Mouse (Mus musculus): ENCODE data around the gene Spata32. TPM values are rescaled to one million over a fixed set of nuclear protein-coding genes. Genes with fewer than 3 reads are reported as not detected.

Spata32 gene
- total and polyA plus RNA-seq, 3 experiments: not detected

- Histone ChIP-seq H3K79me2 (replicated peaks; ENCODE audit: control insufficient read depth, extremely low read depth, insufficient read depth, poor library complexity, severe bottlenecking) (peaks cover 46% of the 10 kb centered on the region), H3K4me2 (ENCODE audit: insufficient read depth, low read depth, poor library complexity, severe bottlenecking) (peak overlapping the region; percentile 93), H3K4me1 (ENCODE audit: control insufficient read depth in 1 of 2, insufficient read depth in 2 of 2) (peaks cover 22 to 80% of the 10 kb centered on the region in 2 experiments), H3K36me3 (replicated peaks in 1 of 2; ENCODE audit: control insufficient read depth in 1 of 2, insufficient read depth in 1 of 2, low read length in 1 of 2) (no peaks in the 10 kb centered on the region), H3K9ac (ENCODE audit: insufficient read depth, low read depth) (peak overlapping the region; percentile 58), H3K9me3 (replicated peaks; ENCODE audit: low read length) (no peaks in the 10 kb centered on the region), H3K27ac (ENCODE audit: insufficient read depth, low read depth) (peak overlapping the region; percentile 99), H3K4me3 (replicated peaks in 1 of 3; ENCODE audit: low read depth in 2 of 3, low read length in 2 of 3, poor library complexity in 1 of 3) (peak overlapping the region; percentile 69 to 79 (median 78)), H3K27me3 (replicated peaks) (no peaks in the 10 kb centered on the region)
- dilution Hi-C loops (cut with MboI; ENCODE audit: extremely low pct_ligation_motif_present, extremely low pct_unique_long_range_greater_than_20kb, low sequenced_read_pairs): no loop called here
- peak; percentile 20 for DNase-seq (ENCODE audit: extremely low read depth)
- TF ChIP-seq TBP (conservative IDR thresholded peaks at IDR 0.05; ENCODE audit: low read depth, low read length): no peak
- no peak; the same call in 1 of the 2 replicates for TF ChIP-seq EP300 (IDR thresholded peaks at IDR 0.05; ENCODE audit: low read length)
- TF ChIP-seq NRF1 (IDR thresholded peaks at IDR 0.05; ENCODE audit: low read depth, low read length): peak; percentile 4; the same call in 1 of the 2 replicates
- peak; percentile 6; the same call in 1 of the 2 replicates for TF ChIP-seq NELFE (IDR thresholded peaks at IDR 0.05; ENCODE audit: low read depth, low read length)
- TF ChIP-seq UBTF (IDR thresholded peaks at IDR 0.05; ENCODE audit: low read depth, low read length): peak; percentile 6; the same call in 1 of the 2 replicates
- TF ChIP-seq SIN3A (IDR thresholded peaks at IDR 0.05; ENCODE audit: low read length): no peak
- 0 out of 2 replicates have a peak, but pooled peaks have one; percentile 13 for TF ChIP-seq MYC (IDR thresholded peaks at IDR 0.05; ENCODE audit: low read depth, low read length)
- TF ChIP-seq POLR2AphosphoS2 (IDR thresholded peaks at IDR 0.05; ENCODE audit: low read depth, low read length): no peak
- TF ChIP-seq TCF12 (IDR thresholded peaks at IDR 0.05; ENCODE audit: low read depth, low read length): peak; percentile 12; the same call in 1 of the 2 replicates
- TF ChIP-seq MEF2A (IDR thresholded peaks at IDR 0.05; ENCODE audit: borderline replicate concordance, low read depth, low read length): peak; percentile 5; the same call in 1 of the 2 replicates
- no peak for TF ChIP-seq ZC3H11A (IDR thresholded peaks at IDR 0.05; ENCODE audit: low read depth, low read length)
- peak; percentile 64 for TF ChIP-seq POLR2A (IDR thresholded peaks at IDR 0.05; ENCODE audit: low read depth, low read length)
- no peak for TF ChIP-seq RAD21 (IDR thresholded peaks at IDR 0.05; ENCODE audit: low read depth, low read length)
- in situ Hi-C loops (cut with MboI; ENCODE audit: low pct_ligation_motif_present, low pct_unique_long_range_greater_than_20kb, low sequenced_read_pairs): loop anchor here (5.0 to 25.0 kb wide), 3 partner anchors 100 to 390 kb away; no protein-coding TSS in a partner anchor
Observed at GRCm38 (mm10) chr11:103172392-103173040, 45.7 kb downstream of the Spata32 start.

DNA sequence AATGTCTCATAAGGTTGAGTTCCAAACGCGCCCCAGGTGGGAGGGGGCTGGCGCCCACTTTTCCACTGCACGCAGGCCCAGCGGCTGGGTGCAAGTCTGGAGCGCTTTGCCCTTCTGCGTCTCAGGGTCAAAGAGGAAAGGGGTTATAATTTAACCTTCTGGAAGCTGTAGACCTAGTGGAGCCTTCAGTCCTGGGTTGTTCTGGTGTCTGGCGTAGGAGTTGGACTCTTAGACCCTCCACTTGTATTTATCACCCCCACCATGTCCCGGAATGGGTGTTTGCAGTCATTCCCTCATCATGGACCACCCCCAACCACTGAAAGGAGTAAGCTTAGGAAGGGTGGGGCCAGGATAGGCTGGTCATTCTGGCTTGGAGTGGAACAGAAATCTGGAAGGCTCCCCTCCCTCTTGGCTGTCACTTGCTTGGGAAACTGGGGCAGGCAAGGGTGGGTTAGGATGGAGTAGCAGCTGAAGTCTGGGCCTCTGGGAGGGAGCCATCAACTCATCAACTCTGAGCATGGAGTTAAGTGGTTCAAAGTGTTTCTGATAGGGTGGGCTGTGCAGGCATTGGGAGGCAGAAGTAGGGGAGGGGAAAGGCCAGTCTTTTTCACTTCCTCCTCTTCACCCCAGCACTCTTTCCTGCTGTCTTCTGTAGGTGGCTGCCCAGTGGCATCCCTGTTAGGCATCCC is 46.4 kb downstream of the Spata32 start:
- peak; percentile 67 for DNase-seq (ENCODE audit: extremely low read depth)
- peak overlapping the region; percentile 93 for H3K4me2 ChIP-seq (ENCODE audit: insufficient read depth, low read depth, poor library complexity, severe bottlenecking)
- peaks cover 15 to 73% of the 10 kb centered on the region in 2 experiments for H3K4me1 ChIP-seq (ENCODE audit: control insufficient read depth in 1 of 2, insufficient read depth in 2 of 2)
- no peaks in the 10 kb centered on the region for H3K27me3 ChIP-seq (replicated peaks)
- peak overlapping the region; percentile 99 for H3K27ac ChIP-seq (ENCODE audit: insufficient read depth, low read depth)
- in situ Hi-C loops (cut with MboI; ENCODE audit: low pct_ligation_motif_present, low pct_unique_long_range_greater_than_20kb, low sequenced_read_pairs): loop anchor here (5.0 to 25.0 kb wide), 3 partner anchors 100 to 390 kb away; no protein-coding TSS in a partner anchor
- peaks cover 39% of the 10 kb centered on the region for H3K79me2 ChIP-seq (replicated peaks; ENCODE audit: control insufficient read depth, extremely low read depth, insufficient read depth, poor library complexity, severe bottlenecking)
- peak overlapping the region; percentile 58 for H3K9ac ChIP-seq (ENCODE audit: insufficient read depth, low read depth)
- H3K36me3 ChIP-seq (replicated peaks in 1 of 2; ENCODE audit: control insufficient read depth in 1 of 2, insufficient read depth in 1 of 2, low read length in 1 of 2): no peaks in the 10 kb centered on the region
- no peaks in the 10 kb centered on the region for H3K9me3 ChIP-seq (replicated peaks; ENCODE audit: low read length)
- H3K4me3 ChIP-seq (replicated peaks in 1 of 3; ENCODE audit: low read depth in 2 of 3, low read length in 2 of 3, poor library complexity in 1 of 3): peak overlapping the region; percentile 69 to 79 (median 78)
- dilution Hi-C loops (cut with MboI; ENCODE audit: extremely low pct_ligation_motif_present, extremely low pct_unique_long_range_greater_than_20kb, low sequenced_read_pairs): no loop called here
- TF ChIP-seq JUN (IDR thresholded peaks at IDR 0.05; ENCODE audit: insufficient read depth, low read depth, low read length) (no peak), BHLHE40 (IDR thresholded peaks at IDR 0.05; ENCODE audit: low read depth, low read length) (peak; percentile 49; the same call in 1 of the 2 replicates), MAZ (IDR thresholded peaks at IDR 0.05; ENCODE audit: low read depth, low read length) (peak; percentile 4; the same call in 1 of the 2 replicates), ZKSCAN1 (IDR thresholded peaks at IDR 0.05; ENCODE audit: borderline replicate concordance, low read depth, low read length) (no peak), IRF4 (IDR thresholded peaks at IDR 0.05; ENCODE audit: low read depth, low read length) (peak; percentile 95), KAT2A (IDR thresholded peaks at IDR 0.05; ENCODE audit: insufficient replicate concordance, low read length) (0 out of 2 replicates have a peak, but pooled peaks have one; percentile 37), ZMIZ1 (IDR thresholded peaks at IDR 0.05; ENCODE audit: low read depth, low read length) (peak; percentile 65; the same call in 1 of the 2 replicates), SMC3 (IDR thresholded peaks at IDR 0.05; ENCODE audit: low read depth, low read length) (no peak; the same call in 1 of the 2 replicates), POLR2AphosphoS2 (IDR thresholded peaks at IDR 0.05; ENCODE audit: low read depth, low read length) (no peak), ZNF384 (IDR thresholded peaks at IDR 0.05; ENCODE audit: low read depth, low read length) (no peak), NELFE (IDR thresholded peaks at IDR 0.05; ENCODE audit: low read depth, low read length) (peak; percentile 19; the same call in 1 of the 2 replicates), MAX (IDR thresholded peaks at IDR 0.05; ENCODE audit: low read length) (peak; percentile 46; the same call in 1 of the 2 replicates), ELF1 (IDR thresholded peaks at IDR 0.05; ENCODE audit: low read depth, low read length) (peak; percentile 67; the same call in 1 of the 2 replicates), USF1 (IDR thresholded peaks at IDR 0.05; ENCODE audit: low read depth, low read length) (no peak), TCF12 (IDR thresholded peaks at IDR 0.05; ENCODE audit: low read depth, low read length) (peak; percentile 71), NRF1 (IDR thresholded peaks at IDR 0.05; ENCODE audit: low read depth, low read length) (peak; percentile 31; the same call in 1 of the 2 replicates), JUND (conservative IDR thresholded peaks at IDR 0.05; ENCODE audit: low read depth, low read length) (no peak), TBP (conservative IDR thresholded peaks at IDR 0.05; ENCODE audit: low read depth, low read length) (peak; percentile 55; the same call in 1 of the 2 replicates), PAX5 (IDR thresholded peaks at IDR 0.05; ENCODE audit: low read length) (no peak), CHD1 (IDR thresholded peaks at IDR 0.05; ENCODE audit: low read depth, low read length) (no peak)

All from CH12.LX (cell line).